Mouse (Mus musculus): ENCODE data around the gene Ccdc142.

The Ccdc142 gene

GRCm38 (mm10) chr6:83086121-83087035, 15.0 kb upstream of the Ccdc142 start, which contains the start of gene Lbx2:
Gene Lbx2, plus strand, starts transcription at chr6:83086367.
- no peak for DNase-seq

- DNase-seq: peak; percentile 41
Observed at GRCm38 (mm10) chr6:83087205-83087925, 14.0 kb upstream of the Ccdc142 start.

- no peak for DNase-seq
Observed at GRCm38 (mm10) chr6:83087926-83088260, 13.5 kb upstream of the Ccdc142 start.

- DNase-seq: no peak
Observed at GRCm38 (mm10) chr6:83092416-83093127, 8.8 kb upstream of the Ccdc142 start.

GRCm38 (mm10) chr6:83095968-83096367, 5.4 kb upstream of the Ccdc142 start:
- no peak for DNase-seq

GRCm38 (mm10) chr6:83098411-83098810, 3.0 kb upstream of the Ccdc142 start:
- DNase-seq: peak; percentile 93

- peak; percentile 60 for DNase-seq
Observed at GRCm38 (mm10) chr6:83101688-83102556, 521 bp downstream of the Ccdc142 start.

- no peak for DNase-seq
Observed at GRCm38 (mm10) chr6:83103130-83103650, 1.8 kb downstream of the Ccdc142 start.

GRCm38 (mm10) chr6:83104158-83104557, 2.8 kb downstream of the Ccdc142 start:
- DNase-seq: no peak

GRCm38 (mm10) chr6:83107566-83108400, 6.4 kb downstream of the Ccdc142 start:
- peak; percentile 84 for DNase-seq

GRCm38 (mm10) chr6:83108762-83109668, 7.6 kb downstream of the Ccdc142 start, which contains the start of gene Mrpl53:
Gene Mrpl53, plus strand, starts transcription at chr6:83109040.
- peak; percentile 85 for DNase-seq

- no peak for DNase-seq
Observed at GRCm38 (mm10) chr6:83111510-83112136, 10.2 kb downstream of the Ccdc142 start.

- DNase-seq: peak; percentile 94
Observed at GRCm38 (mm10) chr6:83115011-83115671, 13.7 kb downstream of the Ccdc142 start, which contains the start of gene Mogs. Gene Mogs, plus strand, starts transcription at chr6:83115496.

- DNase-seq: no peak
Observed at GRCm38 (mm10) chr6:83115682-83116372, 14.4 kb downstream of the Ccdc142 start.

GRCm38 (mm10) chr6:83116373-83117164, 15.2 kb downstream of the Ccdc142 start:
- DNase-seq: no peak

- no peak for DNase-seq
Observed at GRCm38 (mm10) chr6:83117165-83117438, 15.7 kb downstream of the Ccdc142 start.

GRCm38 (mm10) chr6:83117616-83118015, 16.2 kb downstream of the Ccdc142 start:
- no peak for DNase-seq
